ENCODE assay signal across 9 mouse cellular contexts in genomic region chr8:104533551-104533950, GRCm38 (mm10). TPM values are rescaled to one million over a fixed set of nuclear protein-coding genes. Genes with fewer than 3 reads are reported as not detected.
A peak's percentile ranks its signal among the peaks of the same experiment; 100 is the strongest.
DNase-seq lines count a peak whose midpoint lies in the region; ATAC-seq and TF ChIP-seq lines count a peak whose summit lies in the region.
"Had no signal": no experiment of that assay in that cellular context is flagged by ENCODE, and none has a peak within 500 bp of the region (broad histone marks: within the 10 kb centered on the region; RNA-seq: fewer than 3 reads in every experiment).

No protein-coding gene starts in this region.

- H3K27ac ChIP-seq in testis, adult 2 months (ENCODE audit: control insufficient read depth, insufficient read depth, low read depth, low read length): peak overlapping the region; percentile 91; the same call in 1 of the 2 replicates
- H3K27ac ChIP-seq in liver, embryonic 11.5 days (ENCODE audit: low read depth, low read length): no peak overlapping the region
- peak overlapping the region; percentile 84 for H3K27ac ChIP-seq in stomach, embryonic 16.5 days (ENCODE audit: low read length)

- TF ChIP-seq POLR2A in testis, adult 2 months (IDR thresholded peaks at IDR 0.05; ENCODE audit: control insufficient read depth, low read depth, low read length): no peak

- no peaks in the 10 kb centered on the region for H3K9me3 ChIP-seq in liver, embryonic 11.5 days (ENCODE audit: control insufficient read depth, low read length)
- H3K9me3 ChIP-seq in stomach, embryonic 16.5 days (replicated peaks; ENCODE audit: control insufficient read depth, low read length): no peaks in the 10 kb centered on the region

- H3K9ac ChIP-seq in liver, embryonic 11.5 days (ENCODE audit: low read depth, low read length): peak overlapping the region; percentile 94
- H3K9ac ChIP-seq in stomach, embryonic 16.5 days (ENCODE audit: low read length): peak overlapping the region; percentile 97

- peaks cover 6% of the 10 kb centered on the region for H3K4me1 ChIP-seq in testis, adult 2 months (ENCODE audit: control insufficient read depth, insufficient read depth, low read length)
- H3K4me1 ChIP-seq in liver, embryonic 11.5 days (replicated peaks; ENCODE audit: control insufficient read depth, insufficient read depth, low read length): no peaks in the 10 kb centered on the region; the same call in 1 of the 2 replicates
- peaks cover 12% of the 10 kb centered on the region for H3K4me1 ChIP-seq in stomach, embryonic 16.5 days (ENCODE audit: control insufficient read depth, insufficient read depth, low read length)

- no peak for ATAC-seq in liver, embryonic 11.5 days (replicated peaks; ENCODE audit: low FRiP score)
- no peak for ATAC-seq in stomach, embryonic 16.5 days (ENCODE audit: insufficient read depth, low FRiP score)

- H3K4me3 ChIP-seq in testis, adult 2 months (ENCODE audit: control insufficient read depth, low read depth, low read length): peak overlapping the region; percentile 99
- H3K4me3 ChIP-seq in liver, embryonic 11.5 days (ENCODE audit: low read depth, low read length): peak overlapping the region; percentile 90
- peak overlapping the region; percentile 96 for H3K4me3 ChIP-seq in stomach, embryonic 16.5 days (replicated peaks; ENCODE audit: low read length)

- TF ChIP-seq CTCF in testis, adult 2 months (IDR thresholded peaks at IDR 0.05; ENCODE audit: control insufficient read depth, insufficient read depth, insufficient replicate concordance, low read depth, low read length): no peak

- WGBS in liver, embryonic 11.5 days: 31% methylated on average over 7 of the region's 7 CpGs
- 13% methylated on average over 7 of the region's 7 CpGs for WGBS in stomach, embryonic 16.5 days

- no peaks in the 10 kb centered on the region for H3K27me3 ChIP-seq in testis, adult 2 months (ENCODE audit: control insufficient read depth, insufficient read depth, low read length)
- peaks cover 8% of the 10 kb centered on the region for H3K27me3 ChIP-seq in liver, embryonic 11.5 days (replicated peaks; ENCODE audit: control insufficient read depth, insufficient read depth, low read length)
- peaks cover 3% of the 10 kb centered on the region; the same call in 1 of the 2 replicates for H3K27me3 ChIP-seq in stomach, embryonic 16.5 days (ENCODE audit: control insufficient read depth, insufficient read depth, low read length)

- peak; percentile 5 for DNase-seq in embryo, embryonic 10 days (ENCODE audit: low spot score)
- no peak for DNase-seq in embryo, embryonic 11 days
- DNase-seq in testis, postnatal 10 days (ENCODE audit: low spot score): no peak
- DNase-seq in liver, embryonic 11.5 days (ENCODE audit: low spot score): no peak
- no peak for DNase-seq in layer of hippocampus, postnatal 10 days (ENCODE audit: low spot score in 2 of 2)
- DNase-seq in kidney, postnatal 4 days: no peak

- H3K4me2 ChIP-seq in liver, embryonic 11.5 days: peak overlapping the region; percentile 89
- H3K4me2 ChIP-seq in stomach, embryonic 16.5 days (ENCODE audit: low read depth, low read length): peak overlapping the region; percentile 91

- H3K36me3 ChIP-seq in testis, adult 2 months (ENCODE audit: control insufficient read depth, insufficient read depth, low read length): no peaks in the 10 kb centered on the region
- H3K36me3 ChIP-seq in liver, embryonic 11.5 days (ENCODE audit: control insufficient read depth, insufficient read depth, low read length): no peaks in the 10 kb centered on the region; the same call in 1 of the 2 replicates
- peaks cover 10% of the 10 kb centered on the region; the same call in 1 of the 2 replicates for H3K36me3 ChIP-seq in stomach, embryonic 16.5 days (ENCODE audit: control insufficient read depth, insufficient read depth, low read length)

RNA-seq across cellular contexts. Expression of gene Nae1, which starts 0.9 kb away (rescaled TPM):
- polyA plus RNA-seq in testis, adult 2 months (2012; rRNA removed): 15.9 and 26.0 TPM in 2 replicates
- 77.3 and 77.7 TPM in 2 replicates for polyA plus RNA-seq in liver, embryonic 11.5 days (2014; fragmentation: Nextera tagmentation; extraction: Ambion mirVana)
- polyA plus RNA-seq in stomach, embryonic 16.5 days (2015; fragmentation: Nextera tagmentation; extraction: Ambion mirVana): 86.4 and 89.4 TPM in 2 replicates
- total RNA-seq in layer of hippocampus, postnatal 10 days (2021): 10 to 100 TPM; 49.9 to 52.4 TPM

RNA-seq across cellular contexts. Expression of gene Car7, which starts 0.9 kb away (rescaled TPM):
- polyA plus RNA-seq in testis, adult 2 months (2012; rRNA removed): 5.4 and 7.1 TPM in 2 replicates
- polyA plus RNA-seq in liver, embryonic 11.5 days (2014; fragmentation: Nextera tagmentation; extraction: Ambion mirVana): 2.1 and 2.3 TPM in 2 replicates
- polyA plus RNA-seq in stomach, embryonic 16.5 days (2015; fragmentation: Nextera tagmentation; extraction: Ambion mirVana): 1.5 and 1.6 TPM in 2 replicates
- 10 to 100 TPM; 13.5 to 18.2 TPM for total RNA-seq in layer of hippocampus, postnatal 10 days (2021)

RNA-seq across cellular contexts. Expression of gene Terb1, which starts 23.8 kb away (rescaled TPM):
- polyA plus RNA-seq in testis, adult 2 months (2012; rRNA removed): 5.6 and 6.7 TPM in 2 replicates
- polyA plus RNA-seq in liver, embryonic 11.5 days (2014; fragmentation: Nextera tagmentation; extraction: Ambion mirVana): 0.05 TPM in 1 of 2 replicates, not detected in the other
- polyA plus RNA-seq in stomach, embryonic 16.5 days (2015; fragmentation: Nextera tagmentation; extraction: Ambion mirVana): 0.14 and 0.20 TPM in 2 replicates
- total RNA-seq in layer of hippocampus, postnatal 10 days (2021): under 1 TPM; 0.54 to 0.96 TPM
- total RNA-seq: common myeloid progenitor, adult 5-6 weeks had no signal

RNA-seq across cellular contexts. Expression of gene Pdp2, which starts 57.7 kb away (rescaled TPM):
- 1.2 and 1.3 TPM in 2 replicates for polyA plus RNA-seq in testis, adult 2 months (2012; rRNA removed)
- 10.6 and 11.1 TPM in 2 replicates for polyA plus RNA-seq in liver, embryonic 11.5 days (2014; fragmentation: Nextera tagmentation; extraction: Ambion mirVana)
- polyA plus RNA-seq in stomach, embryonic 16.5 days (2015; fragmentation: Nextera tagmentation; extraction: Ambion mirVana): 13.3 and 14.1 TPM in 2 replicates
- total RNA-seq in layer of hippocampus, postnatal 10 days (2021): 1 to 10 TPM; 9.0 to 9.2 TPM
